Mouse (Mus musculus) mouse trophoblast stem cell (cell line): ENCODE results near the gene Tspan8.
"Not testable (repeated sequence)": the region's sequence is repeated elsewhere in the genome, so short reads cannot be mapped to it uniquely, and the experiment has no call there.

ENCODE experiments used
- in situ Hi-C, 2 experiments: fragments of 300-500 bp; cut with MseI, MboI; formaldehyde crosslinking; loops; 2 replicates in 1 of 2; 3 replicates in 1 of 2; pipeline ENCODE4 v1.15.1; 2025

The Tspan8 gene

DNA sequence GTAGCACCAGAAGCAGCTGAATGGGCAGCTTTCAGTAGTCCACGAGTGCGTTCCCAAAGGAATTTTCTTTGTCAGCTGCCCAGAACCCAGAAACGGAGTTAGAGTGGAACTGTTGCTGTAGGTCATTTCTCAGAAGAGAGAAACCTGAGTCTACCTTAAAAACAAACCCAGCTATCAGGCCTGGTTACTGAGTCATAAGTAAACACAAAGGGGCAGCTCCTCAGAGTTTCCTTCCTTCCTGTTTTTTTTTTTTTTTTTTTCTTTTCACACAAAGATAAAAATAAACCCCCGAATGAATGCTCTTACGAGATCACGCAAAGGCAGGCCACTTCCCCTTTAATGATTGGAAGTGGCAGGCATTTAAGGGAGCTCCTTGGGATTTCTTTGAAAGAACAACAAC lies at the start of gene Tspan8:
Tspan8 (plus strand) TSS at position 322 of the 400 bp plus-strand sequence.
- in situ Hi-C loops = no loop called here

GRCm38 (mm10) chr10:115770032-115770431 lies 46.6 kb upstream of the Tspan8 start:
- in situ Hi-C loops = no loop called here

DNA sequence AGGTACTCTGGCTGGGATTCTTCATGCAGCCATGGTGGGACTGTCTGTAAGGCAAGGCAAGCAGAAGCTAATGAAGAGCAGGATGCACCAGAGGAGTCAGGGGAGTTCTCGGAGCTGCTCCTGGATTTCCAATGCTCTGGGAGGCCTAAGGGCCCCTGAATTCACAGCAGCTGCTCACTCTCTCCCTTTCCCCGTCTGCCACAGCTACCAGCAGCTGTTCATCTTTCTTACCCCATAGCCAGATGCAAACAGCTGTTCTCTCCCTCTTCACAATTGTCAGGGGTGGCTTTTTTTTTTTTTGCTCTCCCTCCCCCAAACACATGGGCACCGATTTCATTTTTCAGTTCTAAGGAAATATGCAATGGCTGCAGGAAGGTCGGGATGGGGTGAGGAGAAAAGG lies 42.2 kb upstream of the Tspan8 start:
- in situ Hi-C loops = no loop called here

DNA sequence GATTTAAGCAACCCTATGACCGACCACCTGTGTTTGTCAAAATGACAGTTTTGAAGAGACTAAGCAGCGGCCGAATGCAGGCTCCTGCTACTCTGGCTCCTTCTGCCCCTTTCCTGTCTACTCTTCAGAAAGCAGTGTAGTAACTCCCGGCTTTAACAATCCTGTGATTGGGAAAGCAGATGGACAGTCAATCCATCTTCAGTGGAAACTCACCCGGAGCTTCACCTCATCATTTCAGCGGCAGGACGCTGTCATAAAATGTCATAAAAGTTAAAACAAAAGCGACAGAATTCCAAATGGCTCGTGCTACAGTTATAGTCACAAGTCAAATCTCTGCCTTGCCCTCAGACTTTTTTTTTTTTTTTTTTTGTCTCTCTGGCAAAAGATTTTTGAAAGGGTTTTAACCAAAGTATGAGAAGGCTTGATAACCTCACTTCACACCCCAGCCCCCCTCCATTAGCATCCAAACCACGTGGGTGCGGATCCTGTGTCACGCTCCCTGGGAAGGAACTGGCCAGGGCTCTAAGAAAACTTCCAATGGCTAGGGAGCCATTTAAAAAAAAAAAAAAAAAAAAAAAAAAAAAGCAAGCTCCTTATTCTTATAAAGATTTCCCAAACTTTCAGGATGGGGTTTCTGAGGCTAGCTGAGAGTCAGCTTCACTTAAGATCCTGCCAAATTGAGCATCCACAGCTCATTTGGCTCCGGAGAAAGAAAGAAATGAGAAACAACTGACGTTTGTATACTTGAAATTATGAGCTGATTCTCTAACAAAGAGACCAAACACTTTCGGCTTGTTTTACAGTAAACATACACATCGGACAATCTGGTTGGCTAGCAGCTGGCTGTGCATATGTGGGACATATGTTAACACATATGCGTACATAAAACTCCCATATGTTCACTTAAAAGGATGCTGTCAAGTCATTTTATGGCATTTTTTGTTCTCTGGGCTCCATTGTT lies 40.4 kb upstream of the Tspan8 start:
- in situ Hi-C loops = no loop called here

DNA sequence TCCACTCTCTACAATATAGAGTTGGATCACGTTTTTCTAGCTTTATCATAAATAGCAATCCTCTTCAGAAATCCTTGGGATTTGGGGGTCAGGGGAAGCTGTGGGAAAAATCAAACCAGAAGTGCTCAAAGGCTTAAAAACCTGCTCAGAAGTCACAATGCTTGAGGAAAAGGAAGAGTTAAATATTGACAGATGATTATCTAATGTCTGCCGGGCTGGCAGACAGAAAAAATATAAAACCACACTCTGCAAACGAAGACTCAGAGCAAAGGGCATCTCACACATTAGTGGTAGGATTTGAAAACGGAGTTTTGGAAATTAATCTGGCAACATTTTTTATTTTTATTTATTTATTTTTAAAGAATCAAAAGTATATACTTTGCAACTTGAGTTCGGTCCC lies 39.3 kb upstream of the Tspan8 start:
- in situ Hi-C loops = no loop called here

- in situ Hi-C loops = no loop called here
These were observed 38.0 kb upstream of the Tspan8 start for GRCm38 (mm10) chr10:115778624-115779023.

- in situ Hi-C loops = no loop called here
These were observed 36.2 kb upstream of the Tspan8 start for GRCm38 (mm10) chr10:115780239-115781016.

GRCm38 (mm10) chr10:115783232-115783631 lies 33.4 kb upstream of the Tspan8 start:
- in situ Hi-C loops = no loop called here

DNA sequence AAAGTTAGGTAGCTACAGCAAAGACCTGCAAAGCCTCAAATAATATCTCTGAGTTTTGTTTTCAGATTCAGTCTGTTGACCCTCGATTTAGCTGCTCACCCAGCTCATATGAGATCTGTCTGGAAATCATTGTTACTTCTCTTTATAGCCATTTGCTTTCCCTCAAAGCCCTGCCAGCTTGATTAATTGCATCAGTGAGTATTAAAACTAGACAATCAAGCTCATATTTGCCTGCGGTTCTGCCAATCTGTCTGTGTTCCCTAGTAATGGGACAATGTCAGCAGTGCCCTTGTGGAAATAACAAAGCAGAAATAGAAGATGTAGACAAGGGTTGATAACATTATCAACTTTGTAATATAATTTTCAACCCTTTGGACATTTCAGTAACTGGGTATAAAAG lies 25.8 kb upstream of the Tspan8 start:
- in situ Hi-C loops = no loop called here

DNA sequence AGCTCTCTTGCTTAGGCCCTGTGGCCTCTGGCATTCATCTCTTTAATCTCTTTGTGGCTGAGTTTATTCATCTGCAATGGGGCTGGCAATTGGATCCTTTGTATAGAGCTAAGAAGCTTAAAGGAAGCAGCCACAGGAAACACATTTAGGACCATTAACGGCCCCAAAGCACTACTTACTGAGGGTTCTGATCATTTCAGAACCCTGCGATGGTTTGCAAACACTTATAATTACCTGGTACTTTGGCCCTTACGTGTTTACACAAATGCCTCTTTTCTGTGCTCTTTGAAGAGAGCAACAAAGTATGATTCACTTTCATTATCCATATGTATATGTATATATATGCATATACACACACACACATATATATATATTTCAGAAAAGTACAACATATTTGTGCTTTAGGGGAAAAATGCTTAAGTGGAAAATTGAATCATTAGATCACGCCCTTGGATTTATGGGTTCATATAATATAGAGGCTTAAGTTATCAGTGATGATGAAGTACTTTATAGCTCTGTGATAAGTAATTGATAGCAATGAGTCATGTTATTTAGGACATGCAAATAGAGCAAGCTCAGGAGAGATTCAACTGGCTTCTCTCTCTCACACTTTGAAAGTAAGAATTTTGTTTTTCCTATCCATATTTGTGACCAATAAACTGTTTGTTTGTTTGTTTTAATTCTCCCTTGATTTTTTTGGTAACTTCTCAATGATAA lies 20.4 kb upstream of the Tspan8 start:
- in situ Hi-C loops = no loop called here

DNA sequence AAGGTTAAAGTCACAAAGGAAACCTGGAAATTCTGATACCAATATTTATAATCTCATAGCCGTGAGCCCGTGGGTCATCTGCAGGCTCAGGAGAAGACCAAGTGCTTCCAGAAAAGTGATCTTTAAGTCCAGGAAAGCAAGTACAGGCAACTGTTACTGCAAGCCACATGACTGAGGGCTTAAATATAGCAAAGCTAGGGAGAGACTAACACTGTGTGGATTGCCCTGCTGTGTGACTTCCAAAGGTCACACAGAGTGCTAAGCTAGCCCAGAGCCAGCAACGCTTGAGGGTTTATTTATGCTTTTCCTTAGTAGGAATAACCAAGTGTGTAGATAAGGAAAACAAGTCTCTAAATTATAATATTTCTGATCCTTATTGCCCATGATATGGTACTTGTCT lies 15.2 kb upstream of the Tspan8 start:
- in situ Hi-C loops = no loop called here

GRCm38 (mm10) chr10:115803013-115803412 lies 13.6 kb upstream of the Tspan8 start:
- in situ Hi-C loops = not testable (repeated sequence)

GRCm38 (mm10) chr10:115803765-115804164 lies 12.9 kb upstream of the Tspan8 start:
- in situ Hi-C loops = no loop called here

- in situ Hi-C loops = no loop called here
These were observed 10.6 kb upstream of the Tspan8 start for GRCm38 (mm10) chr10:115805987-115806386.

DNA sequence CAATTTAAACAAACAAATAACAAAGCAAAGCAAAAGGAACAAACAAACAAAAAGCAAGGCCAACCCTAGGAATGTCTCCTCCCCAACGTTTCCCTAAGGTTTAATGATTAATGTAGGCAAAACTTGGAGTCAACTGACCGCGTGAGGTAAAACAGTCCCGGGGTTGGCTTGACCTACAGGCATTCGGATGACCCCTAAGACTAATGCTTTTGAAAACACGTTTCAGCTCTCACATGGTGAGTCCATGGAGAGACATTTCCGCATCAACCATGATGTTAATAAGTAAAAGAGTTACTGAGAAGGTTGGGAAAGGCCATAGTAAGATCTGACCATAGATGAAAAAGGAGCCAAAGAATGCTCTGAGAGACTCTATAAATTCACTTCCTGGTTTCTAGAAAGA lies 7.5 kb upstream of the Tspan8 start:
- in situ Hi-C loops = no loop called here

DNA sequence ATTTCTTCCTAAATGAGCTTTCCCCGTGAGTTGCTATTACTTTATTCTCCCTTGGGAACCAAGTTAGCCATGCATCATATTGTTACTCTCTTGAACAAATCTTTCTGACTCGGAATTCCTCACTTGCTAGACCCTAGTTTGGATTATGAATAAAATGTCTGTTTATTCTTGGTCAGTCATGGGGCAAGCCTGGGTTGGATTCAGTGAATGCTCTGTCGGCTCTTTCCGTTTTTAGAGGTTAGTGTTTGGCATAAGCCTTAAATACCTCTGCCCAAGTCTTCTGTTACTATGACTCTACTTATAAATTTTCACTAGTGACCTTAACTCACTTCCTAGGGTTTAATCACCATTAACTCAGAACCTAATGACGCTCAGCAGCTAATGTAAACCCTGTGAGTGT lies 5.1 kb upstream of the Tspan8 start:
- in situ Hi-C loops = no loop called here

GRCm38 (mm10) chr10:115814878-115815277 lies 1.8 kb upstream of the Tspan8 start:
- in situ Hi-C loops = no loop called here

GRCm38 (mm10) chr10:115817056-115817724 lies 558 bp downstream of the Tspan8 start:
- in situ Hi-C loops = no loop called here

GRCm38 (mm10) chr10:115825289-115825688 lies 8.7 kb downstream of the Tspan8 start:
- in situ Hi-C loops = no loop called here

DNA sequence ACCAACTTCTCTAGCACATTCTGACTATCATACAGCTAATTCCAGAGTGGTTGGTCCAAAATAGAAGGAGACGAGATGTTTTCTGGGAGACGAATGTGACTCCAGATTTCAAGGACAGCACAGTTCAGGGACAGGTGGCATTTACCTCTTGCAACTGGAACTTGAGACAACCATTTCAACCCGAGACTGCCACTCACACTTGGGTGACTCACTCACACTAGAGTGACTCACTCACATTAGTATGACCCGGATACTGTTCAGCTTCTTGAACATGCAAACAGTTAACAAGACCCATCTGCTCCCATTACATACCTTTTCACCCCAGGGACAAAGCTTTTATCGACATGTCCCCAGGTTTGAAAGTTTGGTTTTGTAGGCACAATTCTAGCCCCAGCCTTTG lies 12.2 kb downstream of the Tspan8 start:
- in situ Hi-C loops = no loop called here

GRCm38 (mm10) chr10:115829696-115830095 lies 13.1 kb downstream of the Tspan8 start:
- in situ Hi-C loops = no loop called here
